Mouse (Mus musculus) brain, embryonic 14.5 days (tissue): Measurements from ENCODE around the gene Cux2.

Experiments
- CTCF ChIP-seq: fragments of 200-500 bp; IDR thresholded peaks from 2 replicates; pipeline ENCODE4 v1.5.1; 2012; ENCODE audit warnings: inconsistent platforms, mild to moderate bottlenecking, moderate library complexity, borderline replicate concordance; ENCODE audit not compliant: insufficient read depth, insufficient read length; ENCODE audit errors: extremely low read depth
- POLR2A ChIP-seq: fragments of 200-500 bp; IDR thresholded peaks from 2 replicates; pipeline ENCODE4 v1.6.1; 2012; ENCODE audit warnings: mild to moderate bottlenecking, inconsistent platforms, borderline replicate concordance; ENCODE audit not compliant: poor library complexity, insufficient read depth, insufficient read length, severe bottlenecking; ENCODE audit errors: extremely low read depth

DNA sequence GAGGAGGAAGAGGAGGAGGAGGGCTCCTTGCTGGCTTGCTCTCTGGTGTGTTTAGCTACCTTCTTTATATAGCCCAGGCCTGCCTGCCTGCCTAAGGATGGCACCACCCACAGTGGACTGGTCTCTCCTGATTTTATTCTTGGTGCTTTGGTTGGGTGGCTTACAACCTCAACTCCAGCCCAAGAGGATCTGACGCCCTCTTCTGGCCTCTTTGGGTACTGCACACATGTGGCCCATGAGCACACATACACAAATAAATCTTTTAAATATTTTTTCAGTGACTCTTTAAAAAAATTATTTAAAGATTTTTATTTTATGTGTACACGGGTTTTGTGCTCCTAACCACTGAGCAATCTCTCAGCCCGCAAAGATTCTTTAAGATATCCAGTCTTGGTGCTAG lies 25.8 kb upstream of the Cux2 start:
- TF ChIP-seq POLR2A: no peak
- peak; percentile 49; the same call in 1 of the 2 replicates for TF ChIP-seq CTCF
